Mouse (Mus musculus) ES-E14 (cell line): ENCODE data around the gene Cttn. TPM values are rescaled to one million over a fixed set of nuclear protein-coding genes. Genes with fewer than 3 reads are reported as not detected.

Experiments
- DNase-seq: peaks from one replicate; pipeline ENCODE4 v3.0.0-alpha.2; 2013; ENCODE audit warnings: low read depth, low spot score
- H3K27ac ChIP-seq: 2 replicates; pipeline ENCODE4 v1.5.1; 2012; ENCODE audit warnings: low read depth, mild to moderate bottlenecking, low read length, moderate library complexity, mixed read lengths; ENCODE audit not compliant: poor library complexity, insufficient read depth, severe bottlenecking
- H3K36me3 ChIP-seq: 2 replicates; pipeline ENCODE4 v1.6.1; 2012; ENCODE audit warnings: mild to moderate bottlenecking, low read length, moderate library complexity, mixed read lengths; ENCODE audit not compliant: control insufficient read depth, poor library complexity, insufficient read depth, severe bottlenecking
- H3K4me1 ChIP-seq, 2 experiments: fragments of 150-350 bp in 1 of 2; sonication (generic) in 1 of 2; 2 replicates each; pipeline ENCODE4 v1.6.1; 2012; ENCODE audit warnings: low read length in 2 of 2, mild to moderate bottlenecking in 1 of 2, mixed read lengths in 1 of 2; ENCODE audit not compliant: control insufficient read depth in 2 of 2, insufficient read depth in 2 of 2, poor library complexity in 1 of 2
- H3K4me3 ChIP-seq, 2 experiments: fragments of 150-350 bp in 1 of 2; sonication (generic) in 1 of 2; 2 replicates each; pipeline ENCODE4 v1.5.1; 2012; ENCODE audit warnings: low read length in 2 of 2, low read depth in 1 of 2, mild to moderate bottlenecking in 1 of 2, mixed read lengths in 1 of 2; ENCODE audit not compliant: insufficient read depth in 1 of 2, poor library complexity in 1 of 2, severe bottlenecking in 1 of 2
- H3K9ac ChIP-seq: 2 replicates; pipeline ENCODE4 v1.6.1; 2012; ENCODE audit warnings: low read depth, mild to moderate bottlenecking, low read length, mixed read lengths; ENCODE audit not compliant: poor library complexity, insufficient read depth, severe bottlenecking
- H3K9me3 ChIP-seq: fragments of 150-350 bp; sonication (generic); 2 replicates; pipeline ENCODE4 v1.6.1; 2012; ENCODE audit warnings: low read depth, mild to moderate bottlenecking, low read length; ENCODE audit not compliant: control insufficient read depth, insufficient read depth
- CHD2 ChIP-seq: IDR thresholded peaks from 2 replicates; pipeline ENCODE4 v1.6.1; 2014; ENCODE audit warnings: mild to moderate bottlenecking, low read depth, low read length, inconsistent platforms
- HCFC1 ChIP-seq: IDR thresholded peaks from 2 replicates; pipeline ENCODE4 v1.6.1; 2012; ENCODE audit warnings: low read length, inconsistent platforms, borderline replicate concordance; ENCODE audit not compliant: insufficient read depth
- MAFK ChIP-seq: IDR thresholded peaks from 2 replicates; pipeline ENCODE4 v1.6.1; 2014; ENCODE audit warnings: mild to moderate bottlenecking, low read depth, low read length, inconsistent platforms; ENCODE audit not compliant: insufficient read depth
- ZC3H11A ChIP-seq: IDR thresholded peaks from 2 replicates; pipeline ENCODE4 v1.6.1; 2012; ENCODE audit warnings: low read depth, mild to moderate bottlenecking, inconsistent platforms, low read length, borderline replicate concordance
- ZNF384 ChIP-seq: IDR thresholded peaks from 2 replicates; pipeline ENCODE4 v1.6.1; 2012; ENCODE audit warnings: low read depth, low read length, inconsistent platforms
- in situ Hi-C, 2 experiments: fragments of 600-800 bp; cut with MboI; formaldehyde crosslinking; loops; one replicate each; pipeline ENCODE4 v1.15.1; 2025; ENCODE audit warnings: low sequenced_read_pairs in 2 of 2, inconsistent platforms in 1 of 2; ENCODE audit not compliant: unreplicated experiment in 2 of 2
- total RNA-seq: library from RNA; depleted of rRNA; stranded (reverse); fragments of 300-350 nt; gene quantifications from 2 replicates; pipeline ENCODE4 v1.2.3, GENCODE M21; 2012; rRNA removed

Cttn gene
- 86.6 and 113 TPM in 2 replicates for total RNA-seq

DNA sequence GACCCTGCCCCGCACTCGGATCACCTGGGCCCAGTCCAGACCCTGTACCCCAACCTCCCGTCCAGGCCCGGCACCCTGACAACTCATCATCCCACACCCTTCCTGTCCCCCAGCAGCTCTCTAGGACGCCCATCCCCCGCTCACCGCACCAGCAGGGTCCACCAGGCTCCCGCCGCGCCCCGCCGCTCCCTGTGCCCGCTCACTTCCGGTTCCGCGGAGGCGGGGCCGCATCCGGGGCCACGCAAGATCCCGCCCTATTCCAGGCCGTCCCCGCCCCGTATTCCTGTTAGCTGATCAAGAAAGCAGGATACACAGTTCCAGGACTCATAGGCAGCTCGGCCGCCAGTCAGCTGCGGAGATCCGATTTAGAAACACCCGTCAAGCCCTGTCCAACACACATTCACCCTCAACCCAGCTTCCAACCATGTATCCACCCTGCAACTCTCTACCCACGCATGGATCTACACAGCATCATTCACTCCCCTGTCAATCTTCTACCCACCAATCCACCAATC lies at the start of gene Cttn:
Cttn (minus strand) TSS at position 465 of the 515 bp plus-strand sequence.
- in situ Hi-C loops = no loop called here
- TF ChIP-seq ZNF384 (no peak), MAFK (no peak), HCFC1 (no peak), CHD2 (no peak), ZC3H11A (no peak)
- peaks cover 2% of the 10 kb centered on the region; the same call in 1 of the 2 replicates for H3K36me3 ChIP-seq
- no peaks in the 10 kb centered on the region for H3K9me3 ChIP-seq
- H3K4me1 ChIP-seq = peaks cover 0 to 14% of the 10 kb centered on the region in 2 experiments; a peak in 2 of 4 replicates
- peak; percentile 81 for DNase-seq
- peak within 1 kb of the TSS; percentile 89 for H3K9ac ChIP-seq
- peak within 1 kb of the TSS; percentile 92 to 99 for H3K4me3 ChIP-seq
- H3K27ac ChIP-seq = peak within 1 kb of the TSS; percentile 28; the same call in 1 of the 2 replicates

DNA sequence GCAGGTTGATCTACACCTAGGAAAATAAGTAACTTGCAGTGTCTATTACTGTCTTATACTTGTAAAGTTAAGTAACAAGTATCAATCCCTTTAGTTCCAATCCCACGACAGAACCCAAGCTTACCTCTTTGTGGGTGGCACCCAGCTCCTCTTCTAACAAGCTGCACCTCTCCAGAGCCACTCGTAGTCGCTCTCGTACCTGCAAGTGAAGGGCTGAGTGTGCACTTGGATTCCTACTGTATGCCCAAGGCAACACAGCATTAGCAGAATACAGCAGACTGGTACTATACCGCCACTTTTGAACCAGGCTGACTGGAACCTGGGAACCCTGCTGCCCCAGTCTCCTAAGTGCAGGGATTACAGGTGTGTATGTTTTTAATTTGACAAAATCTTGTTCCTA lies 49.0 kb upstream of the Cttn start:
- Histone ChIP-seq H3K36me3 (peaks cover 25% of the 10 kb centered on the region), H3K27ac (no peak overlapping the region), H3K4me1 (no peaks in the 10 kb centered on the region), H3K9me3 (no peaks in the 10 kb centered on the region), H3K9ac (no peak overlapping the region), H3K4me3 (no peak overlapping the region)
- in situ Hi-C loops = no loop called here
- DNase-seq = no peak
- TF ChIP-seq MAFK (no peak), HCFC1 (no peak), CHD2 (no peak), ZNF384 (no peak), ZC3H11A (no peak)

DNA sequence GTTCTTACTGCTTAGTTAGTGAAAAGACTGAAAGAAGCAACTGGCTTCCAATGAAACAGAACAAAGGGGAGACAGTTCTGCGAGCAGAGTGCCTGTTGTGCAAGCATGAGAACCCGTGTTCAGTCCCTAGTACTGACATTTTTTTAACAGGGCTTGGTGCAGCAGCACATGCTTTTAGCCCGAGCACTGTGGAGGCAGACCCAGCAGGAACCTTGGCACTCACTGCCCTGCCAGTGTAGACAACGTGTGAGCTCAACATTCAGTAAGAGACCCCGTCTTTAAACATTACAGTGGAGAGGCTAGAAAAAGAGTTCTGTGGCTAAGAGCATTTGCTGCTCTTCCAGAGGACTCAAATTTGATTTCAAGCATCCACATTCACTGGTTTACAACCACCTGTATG lies 45.9 kb upstream of the Cttn start:
- no peaks in the 10 kb centered on the region for H3K9me3 ChIP-seq
- peaks cover 41% of the 10 kb centered on the region for H3K36me3 ChIP-seq
- TF ChIP-seq HCFC1 (no peak), ZNF384 (no peak), ZC3H11A (no peak)
- H3K4me1 ChIP-seq = no peaks in the 10 kb centered on the region
- in situ Hi-C loops = no loop called here
- no peak for DNase-seq
- H3K27ac ChIP-seq = no peak overlapping the region
- H3K9ac ChIP-seq = no peak overlapping the region
- no peak overlapping the region for H3K4me3 ChIP-seq

DNA sequence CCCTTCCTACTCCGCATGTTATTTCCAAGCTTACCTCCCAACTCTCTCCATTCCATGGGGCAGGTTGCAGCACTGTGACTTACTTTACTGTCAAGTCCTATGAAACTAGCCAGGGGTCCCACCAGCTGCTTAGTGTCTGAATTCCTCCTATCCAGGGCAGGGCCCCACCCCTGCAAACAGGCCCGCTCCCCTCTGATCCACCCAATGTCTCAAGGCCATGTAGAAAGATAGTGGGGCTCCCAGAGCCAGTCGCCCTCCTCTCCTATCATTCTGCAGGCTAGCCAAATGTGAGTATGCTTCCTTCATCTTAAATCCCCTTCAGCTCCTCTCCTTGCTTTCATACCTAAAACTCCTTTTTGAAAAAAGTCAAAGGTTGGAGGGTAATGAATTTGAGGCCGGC lies 38.3 kb upstream of the Cttn start:
- peaks cover 59% of the 10 kb centered on the region for H3K36me3 ChIP-seq
- TF ChIP-seq ZC3H11A = no peak
- TF ChIP-seq MAFK = no peak
- TF ChIP-seq ZNF384 = no peak
- no peak for TF ChIP-seq CHD2
- no peak for TF ChIP-seq HCFC1
- H3K9ac ChIP-seq = no peak overlapping the region
- no peak overlapping the region for H3K4me3 ChIP-seq
- no peaks in the 10 kb centered on the region for H3K9me3 ChIP-seq
- in situ Hi-C loops = no loop called here
- no peak overlapping the region for H3K27ac ChIP-seq
- H3K4me1 ChIP-seq = no peaks in the 10 kb centered on the region
- no peak for DNase-seq

DNA sequence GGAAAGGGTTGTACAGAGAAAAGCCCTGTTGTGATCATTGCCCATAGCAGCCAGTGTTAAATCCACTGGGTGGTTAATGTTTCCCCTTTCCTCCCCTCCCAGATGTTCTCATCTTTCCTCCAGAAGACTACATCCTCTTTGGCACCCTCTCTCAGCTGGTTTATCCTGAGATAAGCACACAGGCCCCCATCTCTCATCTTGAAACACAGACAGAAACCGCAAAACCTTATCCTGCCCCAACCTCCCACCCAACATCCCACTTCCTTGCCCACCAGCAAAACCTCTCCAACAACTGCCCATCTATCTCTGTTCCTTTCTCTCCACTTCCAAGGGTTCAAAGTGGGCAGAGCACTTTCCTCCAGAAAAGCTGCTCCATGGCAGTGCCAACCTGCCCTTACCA lies 36.0 kb upstream of the Cttn start:
- no peak overlapping the region for H3K4me3 ChIP-seq
- peaks cover 63% of the 10 kb centered on the region for H3K36me3 ChIP-seq
- no peaks in the 10 kb centered on the region for H3K4me1 ChIP-seq
- H3K9me3 ChIP-seq = no peaks in the 10 kb centered on the region
- in situ Hi-C loops = no loop called here
- DNase-seq = no peak
- no peak for TF ChIP-seq ZC3H11A
- no peak for TF ChIP-seq MAFK
- no peak for TF ChIP-seq HCFC1
- TF ChIP-seq CHD2 = no peak
- TF ChIP-seq ZNF384 = no peak
- H3K9ac ChIP-seq = no peak overlapping the region
- no peak overlapping the region for H3K27ac ChIP-seq
